Mouse (Mus musculus): ENCODE results near the gene Acyp1. TPM values are rescaled to one million over a fixed set of nuclear protein-coding genes. Genes with fewer than 3 reads are reported as not detected.

Gene Acyp1
- polyA plus RNA-seq, 1 experiment, result 53.7 TPM

GRCm38 (mm10) chr12:85280105-85280844 lies 8.0 kb downstream of the Acyp1 start:
- TF ChIP-seq CTCF (IDR thresholded peaks at IDR 0.05; ENCODE audit: low read depth, low read length), result no peak
- Histone ChIP-seq H3K36me3 (ENCODE audit: control insufficient read depth, insufficient read depth, low read length, poor library complexity, severe bottlenecking) (peaks cover 4% of the 10 kb centered on the region; the same call in 1 of the 2 replicates), H3K9ac (ENCODE audit: low read depth, poor library complexity, severe bottlenecking) (peak overlapping the region; percentile 83), H3K4me1 (ENCODE audit: control insufficient read depth, insufficient read depth, low read length) (no peaks in the 10 kb centered on the region), H3K9me3 (replicated peaks; ENCODE audit: control insufficient read depth, insufficient read depth, low read length, poor library complexity, severe bottlenecking) (no peaks in the 10 kb centered on the region), H3K27ac (ENCODE audit: insufficient read depth, low read length) (no peak overlapping the region), H3K27me3 (ENCODE audit: control insufficient read depth, insufficient read depth, low read length, poor library complexity, severe bottlenecking) (no peaks in the 10 kb centered on the region), H3K4me3 (ENCODE audit: low read depth, low read length) (peak overlapping the region; percentile 93)

- peak overlapping the region; percentile 83 for H3K9ac ChIP-seq (ENCODE audit: low read depth, poor library complexity, severe bottlenecking)
- H3K27ac ChIP-seq (ENCODE audit: insufficient read depth, low read length), result no peak overlapping the region
- H3K36me3 ChIP-seq (ENCODE audit: control insufficient read depth, insufficient read depth, low read length, poor library complexity, severe bottlenecking), result peaks cover 4% of the 10 kb centered on the region
- no peaks in the 10 kb centered on the region for H3K4me1 ChIP-seq (ENCODE audit: control insufficient read depth, insufficient read depth, low read length)
- H3K27me3 ChIP-seq (ENCODE audit: control insufficient read depth, insufficient read depth, low read length, poor library complexity, severe bottlenecking), result no peaks in the 10 kb centered on the region
- peak overlapping the region; percentile 93 for H3K4me3 ChIP-seq (ENCODE audit: low read depth, low read length)
- no peaks in the 10 kb centered on the region for H3K9me3 ChIP-seq (replicated peaks; ENCODE audit: control insufficient read depth, insufficient read depth, low read length, poor library complexity, severe bottlenecking)
- TF ChIP-seq POLR2A (IDR thresholded peaks at IDR 0.05; ENCODE audit: insufficient read depth, low read length) (no peak), CTCF (IDR thresholded peaks at IDR 0.05; ENCODE audit: low read depth, low read length) (no peak), EP300 (IDR thresholded peaks at IDR 0.05; ENCODE audit: insufficient read depth, low read depth, low read length) (no peak)
These were observed 8.7 kb downstream of the Acyp1 start for GRCm38 (mm10) chr12:85279396-85280080.

GRCm38 (mm10) chr12:85278919-85279318 lies 9.3 kb downstream of the Acyp1 start:
- no peak overlapping the region for H3K27ac ChIP-seq (ENCODE audit: insufficient read depth, low read length)
- H3K4me1 ChIP-seq (ENCODE audit: control insufficient read depth, insufficient read depth, low read length), result no peaks in the 10 kb centered on the region
- no peak overlapping the region for H3K9ac ChIP-seq (ENCODE audit: low read depth, poor library complexity, severe bottlenecking)
- H3K27me3 ChIP-seq (ENCODE audit: control insufficient read depth, insufficient read depth, low read length, poor library complexity, severe bottlenecking), result no peaks in the 10 kb centered on the region
- H3K36me3 ChIP-seq (ENCODE audit: control insufficient read depth, insufficient read depth, low read length, poor library complexity, severe bottlenecking), result peaks cover 4% of the 10 kb centered on the region
- H3K9me3 ChIP-seq (replicated peaks; ENCODE audit: control insufficient read depth, insufficient read depth, low read length, poor library complexity, severe bottlenecking), result no peaks in the 10 kb centered on the region
- TF ChIP-seq POLR2A (IDR thresholded peaks at IDR 0.05; ENCODE audit: insufficient read depth, low read length), result no peak
- TF ChIP-seq EP300 (IDR thresholded peaks at IDR 0.05; ENCODE audit: insufficient read depth, low read depth, low read length), result no peak
- TF ChIP-seq CTCF (IDR thresholded peaks at IDR 0.05; ENCODE audit: low read depth, low read length), result no peak
- no peak overlapping the region for H3K4me3 ChIP-seq (ENCODE audit: low read depth, low read length)

- Histone ChIP-seq H3K9me3 (replicated peaks; ENCODE audit: control insufficient read depth, insufficient read depth, low read length, poor library complexity, severe bottlenecking) (no peaks in the 10 kb centered on the region), H3K9ac (ENCODE audit: low read depth, poor library complexity, severe bottlenecking) (no peak overlapping the region), H3K4me1 (ENCODE audit: control insufficient read depth, insufficient read depth, low read length) (peaks cover 3% of the 10 kb centered on the region), H3K4me3 (ENCODE audit: low read depth, low read length) (no peak overlapping the region), H3K36me3 (ENCODE audit: control insufficient read depth, insufficient read depth, low read length, poor library complexity, severe bottlenecking) (peaks cover 4% of the 10 kb centered on the region), H3K27ac (ENCODE audit: insufficient read depth, low read length) (no peak overlapping the region), H3K27me3 (ENCODE audit: control insufficient read depth, insufficient read depth, low read length, poor library complexity, severe bottlenecking) (no peaks in the 10 kb centered on the region)
- TF ChIP-seq EP300 (IDR thresholded peaks at IDR 0.05; ENCODE audit: insufficient read depth, low read depth, low read length) (no peak), POLR2A (IDR thresholded peaks at IDR 0.05; ENCODE audit: insufficient read depth, low read length) (no peak), CTCF (IDR thresholded peaks at IDR 0.05; ENCODE audit: low read depth, low read length) (no peak)
These were observed 12.0 kb downstream of the Acyp1 start for GRCm38 (mm10) chr12:85276273-85276672.

- no peaks in the 10 kb centered on the region for H3K27me3 ChIP-seq (ENCODE audit: control insufficient read depth, insufficient read depth, low read length, poor library complexity, severe bottlenecking)
- H3K36me3 ChIP-seq (ENCODE audit: control insufficient read depth, insufficient read depth, low read length, poor library complexity, severe bottlenecking), result peaks cover 4% of the 10 kb centered on the region
- TF ChIP-seq CTCF (IDR thresholded peaks at IDR 0.05; ENCODE audit: low read depth, low read length) (no peak), POLR2A (IDR thresholded peaks at IDR 0.05; ENCODE audit: insufficient read depth, low read length) (no peak), EP300 (IDR thresholded peaks at IDR 0.05; ENCODE audit: insufficient read depth, low read depth, low read length) (no peak)
- no peak overlapping the region for H3K4me3 ChIP-seq (ENCODE audit: low read depth, low read length)
- peak overlapping the region; percentile 48 for H3K9ac ChIP-seq (ENCODE audit: low read depth, poor library complexity, severe bottlenecking)
- H3K4me1 ChIP-seq (ENCODE audit: control insufficient read depth, insufficient read depth, low read length), result peaks cover 3% of the 10 kb centered on the region
- H3K9me3 ChIP-seq (replicated peaks; ENCODE audit: control insufficient read depth, insufficient read depth, low read length, poor library complexity, severe bottlenecking), result no peaks in the 10 kb centered on the region
- peak overlapping the region; percentile 90 for H3K27ac ChIP-seq (ENCODE audit: insufficient read depth, low read length)
These were observed 14.7 kb downstream of the Acyp1 start for GRCm38 (mm10) chr12:85273508-85273907.

- Histone ChIP-seq H3K27ac (ENCODE audit: insufficient read depth, low read length) (peak overlapping the region; percentile 99), H3K27me3 (ENCODE audit: control insufficient read depth, insufficient read depth, low read length, poor library complexity, severe bottlenecking) (no peaks in the 10 kb centered on the region)
- TF ChIP-seq EP300 (IDR thresholded peaks at IDR 0.05; ENCODE audit: insufficient read depth, low read depth, low read length), result no peak
- TF ChIP-seq POLR2A (IDR thresholded peaks at IDR 0.05; ENCODE audit: insufficient read depth, low read length), result no peak
- TF ChIP-seq CTCF (IDR thresholded peaks at IDR 0.05; ENCODE audit: low read depth, low read length), result no peak
These were observed 16.4 kb downstream of the Acyp1 start for GRCm38 (mm10) chr12:85271843-85272206.

More at GRCm38 (mm10) chr12:85271843-85272206, 16.4 kb downstream of the Acyp1 start:
- no peak overlapping the region for H3K4me3 ChIP-seq (ENCODE audit: low read depth, low read length)
- H3K9me3 ChIP-seq (replicated peaks; ENCODE audit: control insufficient read depth, insufficient read depth, low read length, poor library complexity, severe bottlenecking), result 0 out of 2 replicates have a peak, but pooled peaks cover 3% of the 10 kb centered on the region
- peaks cover 3% of the 10 kb centered on the region for H3K4me1 ChIP-seq (ENCODE audit: control insufficient read depth, insufficient read depth, low read length)
- peak overlapping the region; percentile 78 for H3K9ac ChIP-seq (ENCODE audit: low read depth, poor library complexity, severe bottlenecking)
- H3K36me3 ChIP-seq (ENCODE audit: control insufficient read depth, insufficient read depth, low read length, poor library complexity, severe bottlenecking), result no peaks in the 10 kb centered on the region; the same call in none of the 2 replicates

Measured in ES-Bruce4 (cell line).